Mouse (Mus musculus) cerebellum, adult 2 months (tissue): ENCODE results near the gene Piezo1.

Experiments
- CTCF ChIP-seq: fragments of 200-500 bp; IDR thresholded peaks from 2 replicates; pipeline ENCODE4 v1.5.1; 2011; ENCODE audit warnings: low read depth, mild to moderate bottlenecking, control low read depth, low read length, moderate library complexity, borderline replicate concordance; ENCODE audit not compliant: insufficient read depth
- POLR2A ChIP-seq: fragments of 200-500 bp; IDR thresholded peaks from 2 replicates; pipeline ENCODE4 v1.6.1; 2011; ENCODE audit warnings: low read length, control low read depth, borderline replicate concordance; ENCODE audit not compliant: insufficient read depth

DNA sequence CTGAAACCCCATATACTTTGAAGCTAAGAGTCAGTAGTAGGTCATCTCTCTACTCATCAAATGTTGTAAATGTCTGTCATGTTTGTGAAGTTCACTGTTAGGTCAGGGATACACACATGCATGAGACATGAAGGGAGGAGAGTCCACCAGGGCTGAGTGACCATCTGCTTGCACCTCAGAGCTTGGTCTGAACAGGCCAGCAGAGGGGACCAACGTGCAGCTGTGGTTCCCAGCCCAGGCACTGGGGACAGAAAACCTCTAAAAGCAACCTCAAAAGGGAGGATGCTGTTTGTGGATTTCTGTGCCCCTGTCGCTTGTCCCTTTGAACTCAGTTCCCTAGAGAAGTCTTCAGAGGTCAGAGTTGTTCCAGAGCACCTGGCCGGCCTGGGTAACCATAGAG is 105.9 kb downstream of the Piezo1 start:
- no peak for TF ChIP-seq CTCF
- no peak for TF ChIP-seq POLR2A
